Mouse (Mus musculus) hematopoietic stem cell, adult 5-6 weeks (primary cell): ENCODE measurements at regions not wholly inside any gene's neighbourhood (a gene's known extent, or its start where the extent isn't known, plus 50 kb on each side); places are given as distances from the start of the nearest gene placed in this dataset.

Experiments used
- ATAC-seq, 2 experiments: fragments of 125-278 bp in 1 of 2; replicated peaks in 1 of 2; 2 replicates each; pipeline ENCODE4 v1.8.0; 2016 to 2017; ENCODE audit warnings: inconsistent platforms in 2 of 2, mild to moderate bottlenecking in 2 of 2, moderate number of reproducible peaks in 2 of 2, low read depth in 1 of 2, moderate TSS enrichment in 1 of 2; ENCODE audit not compliant: low FRiP score in 2 of 2, poor library complexity in 2 of 2, severe bottlenecking in 2 of 2, insufficient read depth in 1 of 2, low TSS enrichment in 1 of 2

- no peak for ATAC-seq
Observed at GRCm38 (mm10) chr4:127862875-127863274, 107.9 kb downstream of the CK137956 start.

- ATAC-seq: no peak
Observed at GRCm38 (mm10) chr4:127861319-127862117, 109.2 kb downstream of the CK137956 start.

GRCm38 (mm10) chr4:127860271-127860670, 110.5 kb downstream of the CK137956 start:
- ATAC-seq: no peak

- ATAC-seq: no peak
Observed at GRCm38 (mm10) chr4:127859505-127859904, 111.2 kb downstream of the CK137956 start.

- no peak for ATAC-seq
Observed at GRCm38 (mm10) chr4:127858566-127858965, 112.2 kb downstream of the CK137956 start.

- ATAC-seq: no peak
Observed at GRCm38 (mm10) chr4:127855836-127856235, 114.9 kb downstream of the CK137956 start.

- ATAC-seq: no peak
Observed at GRCm38 (mm10) chr4:127854776-127855409, 115.9 kb downstream of the CK137956 start.

- ATAC-seq: no peak
Observed at GRCm38 (mm10) chr4:127849306-127849705, 121.4 kb downstream of the CK137956 start.

- ATAC-seq: no peak
Observed at GRCm38 (mm10) chr4:127846321-127846720, 124.4 kb downstream of the CK137956 start.

- no peak for ATAC-seq
Observed at GRCm38 (mm10) chr4:127843421-127843820, 127.3 kb downstream of the CK137956 start.

- ATAC-seq: no peak
Observed at GRCm38 (mm10) chr4:127833668-127834067, 137.1 kb downstream of the CK137956 start.

- no peak for ATAC-seq
Observed at GRCm38 (mm10) chr4:127826988-127827387, 143.8 kb downstream of the CK137956 start.

- no peak for ATAC-seq
Observed at GRCm38 (mm10) chr4:127819501-127819900, 151.2 kb downstream of the CK137956 start.

- ATAC-seq: no peak
Observed at GRCm38 (mm10) chr4:127819009-127819408, 151.7 kb downstream of the CK137956 start.

- ATAC-seq: no peak
Observed at GRCm38 (mm10) chr4:127814631-127815030, 156.1 kb downstream of the CK137956 start.

- no peak for ATAC-seq
Observed at GRCm38 (mm10) chr4:127812047-127812545, 158.7 kb downstream of the CK137956 start.

- ATAC-seq: no peak
Observed at GRCm38 (mm10) chr4:127810899-127811510, 159.7 kb downstream of the CK137956 start.

GRCm38 (mm10) chr4:127809006-127809405, 161.7 kb downstream of the CK137956 start:
- no peak for ATAC-seq
